Mouse (Mus musculus): ENCODE measurements around the gene Rnls. TPM values are rescaled to one million over a fixed set of nuclear protein-coding genes. Genes with fewer than 3 reads are reported as not detected.

Gene Rnls
- total RNA-seq, 1 experiment from 2014 or later, result 6.3 TPM

DNA sequence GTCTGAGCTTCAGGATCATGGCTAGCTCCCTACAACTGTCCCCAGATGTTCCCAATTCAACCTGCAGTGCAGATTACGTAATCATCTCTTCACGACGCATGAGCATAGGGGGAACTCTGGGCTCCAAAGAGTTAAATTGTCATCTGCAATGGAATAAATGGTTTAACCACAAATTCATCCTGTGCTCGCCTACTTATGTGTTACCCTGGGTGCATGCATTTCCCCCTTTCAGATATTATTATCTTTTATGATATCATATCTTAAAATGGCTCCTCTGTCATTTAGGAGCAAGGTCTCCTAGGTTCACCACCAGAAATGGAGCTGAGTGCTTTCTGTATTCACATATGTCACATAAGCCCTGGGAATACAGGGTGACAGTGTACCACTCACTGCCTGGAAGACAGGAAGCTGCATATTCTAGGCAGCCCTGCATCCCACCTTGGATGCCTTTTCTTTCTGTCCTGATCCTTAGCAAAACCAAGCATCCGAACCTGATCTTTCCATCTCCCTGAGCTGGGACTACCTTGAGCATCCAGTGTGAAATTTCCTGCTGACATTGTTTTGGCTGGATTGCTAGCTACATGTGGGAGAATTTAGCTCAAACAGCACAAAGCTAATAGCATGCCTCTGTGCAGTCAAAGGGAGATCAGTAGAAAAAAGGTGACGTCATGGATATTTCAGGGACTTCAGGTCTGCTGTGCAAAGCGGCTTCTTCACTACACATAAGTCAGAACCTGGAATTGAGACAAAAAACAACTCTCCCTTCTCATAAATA lies 289.9 kb downstream of the Rnls start:
- no peak for DNase-seq

DNA sequence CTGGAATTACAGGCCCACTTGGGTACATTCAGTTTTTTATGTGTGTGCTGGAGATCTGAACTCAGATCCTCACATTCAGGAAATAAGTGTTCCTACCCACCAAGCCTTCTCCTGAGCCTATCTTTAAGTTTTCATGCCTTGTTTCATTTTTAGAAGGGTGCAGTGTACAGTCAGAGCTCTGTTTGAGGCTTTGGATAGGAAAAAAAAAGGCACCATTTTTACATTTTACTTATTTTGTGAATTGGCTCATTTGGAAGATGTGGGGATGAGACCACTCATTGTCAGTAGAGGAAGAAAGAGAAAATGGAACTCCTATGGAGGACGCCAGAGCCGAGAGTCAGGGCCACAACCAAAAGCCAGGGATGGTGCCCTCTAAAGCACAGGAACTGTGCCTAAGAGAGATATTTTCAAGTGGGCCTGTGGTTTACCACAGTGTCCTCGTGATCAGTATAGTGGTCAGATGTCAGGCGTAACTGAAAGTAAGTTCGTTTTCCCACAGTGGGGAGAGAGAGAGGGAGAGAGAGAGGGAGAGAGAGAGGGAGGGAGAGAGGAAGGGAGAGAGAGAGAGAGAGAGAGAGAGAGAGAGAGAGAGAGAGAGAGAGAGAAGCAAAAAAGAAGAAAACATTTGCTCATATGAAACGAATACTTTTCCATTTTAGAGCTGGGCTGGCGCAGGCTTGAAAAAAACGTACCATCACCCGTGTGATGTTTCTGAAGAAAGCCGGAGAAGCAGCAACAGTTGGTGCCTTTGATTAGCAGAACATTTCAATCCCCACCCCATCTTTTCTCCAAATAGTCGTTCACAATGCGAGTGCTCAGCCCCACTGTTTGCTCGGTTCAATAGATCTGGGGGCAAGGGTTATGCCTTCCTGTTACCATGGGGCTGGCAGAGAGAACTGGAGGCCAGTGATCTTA lies 290.7 kb downstream of the Rnls start:
- DNase-seq, result no peak

DNA sequence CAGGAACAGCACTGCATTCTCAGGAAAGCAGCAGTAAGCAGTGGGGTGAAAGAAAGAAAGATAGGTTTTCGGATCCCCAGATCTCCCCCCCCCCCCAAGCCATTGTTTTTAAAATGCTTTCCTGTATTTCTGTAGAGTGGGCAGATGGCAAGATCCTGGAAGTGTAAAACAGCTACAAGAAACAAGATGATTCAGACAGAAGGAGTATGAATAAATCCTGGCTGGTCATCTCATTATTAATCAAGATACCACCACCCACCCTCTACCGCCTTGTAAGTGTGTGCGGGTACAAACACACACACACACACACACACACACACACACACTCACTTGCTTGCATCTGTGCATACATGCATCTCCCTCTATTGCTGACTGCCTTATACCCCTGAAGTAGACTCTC lies 291.5 kb downstream of the Rnls start:
- DNase-seq, result no peak

DNA sequence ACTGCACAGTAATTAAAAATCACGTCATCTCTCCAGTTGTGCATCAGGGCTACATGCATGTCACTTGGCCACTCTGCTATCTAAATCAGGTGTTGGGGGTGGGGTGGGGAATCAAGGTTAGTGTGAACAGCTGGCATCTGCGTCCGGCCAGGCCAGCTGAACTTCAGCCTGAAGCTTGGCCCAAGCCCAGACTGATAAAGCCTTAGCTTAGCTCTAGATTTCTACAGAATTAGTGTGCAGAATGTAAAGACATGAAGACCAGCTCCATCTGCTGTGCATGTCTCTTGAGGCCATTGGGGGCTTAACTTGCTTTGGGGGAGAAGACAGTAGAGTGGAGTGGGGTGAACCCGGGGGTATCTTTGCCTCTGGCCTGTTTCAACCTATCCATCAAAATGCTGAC lies 292.1 kb downstream of the Rnls start:
- peak; percentile 49 for DNase-seq

DNA sequence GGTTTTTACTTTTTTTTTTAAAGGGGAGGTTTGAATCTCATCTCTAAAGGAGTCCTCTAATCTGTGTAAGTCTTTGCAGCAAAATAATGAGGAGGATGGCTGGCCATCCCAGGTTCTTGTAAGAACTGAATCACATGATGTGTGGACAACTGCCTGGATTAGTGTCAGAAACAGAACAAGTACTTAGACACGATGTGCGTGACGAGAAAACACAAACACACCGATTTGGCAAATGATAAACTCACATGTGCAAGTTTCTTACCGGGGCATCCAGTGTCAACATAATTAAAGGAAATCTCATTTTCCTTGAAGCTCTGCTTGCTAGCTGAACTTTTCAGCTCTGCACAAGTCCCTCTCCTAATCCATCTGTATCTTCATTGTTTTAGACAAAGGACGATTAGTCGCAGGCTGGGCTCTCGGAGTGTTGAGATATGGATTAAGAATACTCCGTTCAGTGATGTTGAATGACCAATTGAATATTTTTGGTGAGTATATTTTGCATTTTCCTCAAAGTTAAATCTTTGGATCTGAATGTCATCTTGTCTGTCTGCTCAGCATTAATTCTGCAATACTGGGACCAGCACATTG lies 292.8 kb downstream of the Rnls start:
- no peak for DNase-seq

DNA sequence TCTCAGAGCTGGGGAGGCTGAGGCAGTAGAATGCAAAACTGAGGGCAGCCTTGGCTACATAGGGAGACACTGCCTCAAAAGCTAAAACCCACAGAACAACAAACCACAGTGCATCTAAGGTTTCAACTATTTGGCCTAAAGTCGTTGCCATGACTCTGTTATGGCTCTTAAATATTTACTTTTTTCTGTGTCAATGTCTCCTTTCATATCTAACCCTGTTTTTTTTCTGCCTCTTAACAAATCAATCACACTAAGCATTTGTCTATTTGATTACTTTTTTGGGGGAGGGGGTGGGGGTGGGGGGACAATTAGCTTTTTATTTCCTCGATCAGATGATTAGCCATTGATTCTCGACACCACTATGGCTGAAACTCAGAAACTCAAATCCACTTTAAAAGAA lies 294.4 kb downstream of the Rnls start:
- no peak for DNase-seq

DNA sequence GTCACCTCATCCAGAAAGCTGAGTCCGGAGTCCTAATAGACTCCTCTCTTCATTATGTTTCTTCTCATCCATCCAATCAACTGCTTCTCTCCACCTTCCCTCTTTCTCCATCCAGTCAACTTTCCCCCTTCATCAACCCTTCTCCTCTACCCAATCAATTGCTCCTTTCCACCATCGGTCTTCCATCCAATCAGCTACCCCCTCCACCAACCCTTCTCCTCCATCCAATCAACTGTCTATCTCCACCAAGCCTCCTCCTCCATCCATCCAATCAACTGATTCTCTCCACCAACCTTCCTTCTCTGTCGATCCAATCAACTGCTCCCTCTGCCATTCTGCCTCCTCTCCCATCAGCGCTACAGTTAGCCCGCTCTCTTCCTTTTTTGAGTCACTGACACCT lies 295.5 kb downstream of the Rnls start:
- no peak for DNase-seq

DNA sequence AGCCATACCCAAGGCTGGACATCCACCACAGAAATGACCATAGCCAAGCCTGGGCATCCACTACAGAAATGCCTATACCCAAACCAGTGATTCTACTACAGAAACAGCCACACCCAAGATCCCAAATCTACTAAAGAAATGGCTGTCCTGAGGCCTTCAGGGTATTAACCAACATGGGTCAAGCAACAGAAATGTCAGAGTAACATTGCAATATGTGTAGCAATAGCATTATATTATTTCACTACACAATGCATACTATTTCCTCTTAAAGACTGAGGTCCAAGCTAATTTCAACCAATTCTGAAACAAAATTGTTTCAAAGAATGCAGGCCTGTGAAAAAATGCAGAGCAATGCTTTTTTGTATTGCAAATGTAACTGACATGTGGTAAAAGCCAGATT lies 299.5 kb downstream of the Rnls start:
- DNase-seq, result no peak

DNA sequence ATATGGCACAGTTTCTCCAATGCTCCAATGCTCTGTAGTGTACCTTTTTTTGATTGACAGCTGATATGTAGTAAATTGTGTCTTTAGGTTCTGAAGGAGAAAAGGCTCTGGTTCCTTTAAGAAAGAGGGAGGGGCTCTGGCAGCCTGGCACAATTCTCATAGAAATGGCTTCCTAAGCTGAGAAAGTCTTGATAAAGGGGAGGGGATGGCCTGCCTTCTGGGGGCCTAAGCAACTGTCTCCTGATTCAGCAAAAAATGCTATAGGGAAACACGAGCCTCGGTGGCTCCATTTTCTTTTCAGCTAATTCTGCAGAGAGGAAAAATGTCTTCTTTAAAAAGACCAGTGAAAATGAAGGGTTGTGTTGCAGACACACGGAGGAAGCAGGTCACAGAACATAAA lies 300.8 kb downstream of the Rnls start:
- DNase-seq, result no peak

DNA sequence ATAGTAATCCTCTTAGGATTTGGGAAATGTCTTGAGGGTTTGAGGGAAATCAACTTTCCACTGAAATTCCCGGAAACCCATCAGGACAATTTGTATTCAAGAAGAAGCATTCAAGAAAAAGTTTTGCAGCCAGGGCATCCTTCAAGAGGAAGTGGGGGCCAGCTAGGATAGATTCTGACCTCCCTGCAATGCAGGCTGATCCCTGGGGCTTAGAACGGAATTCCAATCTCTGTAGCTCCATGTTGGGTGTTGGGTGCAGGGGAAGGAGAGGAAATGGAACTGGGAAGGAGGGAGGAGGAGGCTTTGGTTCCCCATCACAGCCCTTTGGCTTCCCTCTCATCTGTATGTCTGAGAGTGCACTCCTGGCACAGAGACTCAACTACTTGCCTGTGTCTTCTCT lies 303.2 kb downstream of the Rnls start:
- DNase-seq, result no peak

DNA sequence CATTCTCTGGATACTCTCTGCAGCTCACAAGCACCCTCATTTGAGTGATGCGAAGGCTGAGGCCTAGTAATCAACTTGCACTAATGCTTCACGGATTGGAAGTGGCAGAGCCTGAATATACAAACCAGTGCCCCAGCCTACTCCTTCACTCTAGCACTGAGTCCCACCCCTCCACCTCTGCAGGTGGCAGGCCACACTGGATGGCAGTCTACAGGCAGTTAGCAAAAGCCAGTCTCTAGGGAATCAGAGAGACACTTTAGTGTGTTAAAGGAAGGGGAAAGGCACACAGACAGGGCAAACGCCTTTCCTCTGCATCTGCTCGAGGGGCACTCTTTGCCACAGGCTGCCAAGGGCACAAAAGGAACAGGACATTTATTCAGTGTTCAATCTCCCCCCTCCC lies 304.1 kb downstream of the Rnls start:
- DNase-seq, result no peak

Small RNA genes within 50 kb of the gene (microRNA-seq; reads per million reads assigned to microRNA genes)
- 0.43 to 0.76 reads per million in 2 experiments for gene Mir3970

Other genes starting within 250 kb of the Rnls start
- 0.19 and 0.26 TPM in 2 replicates for gene Lipo4, start 125.5 kb upstream of the Rnls start, total RNA-seq (2021)
- gene Gm8978, start 233.0 kb upstream of the Rnls start, total RNA-seq (2021), result not detected in 2 replicates

Measured in adrenal gland, postnatal 14 days (tissue).